Mouse (Mus musculus): ENCODE measurements around the gene Gm44973. TPM values are rescaled to one million over a fixed set of nuclear protein-coding genes. Genes with fewer than 3 reads are reported as not detected.

Gene Gm44973
- polyA plus RNA-seq, 1 experiment from 2014 or later: not detected

- H3K9ac ChIP-seq: no peak overlapping the region
- H3K9me3 ChIP-seq (ENCODE audit: control insufficient read depth, low read length): peaks cover 26% of the 10 kb centered on the region
- WGBS: 97% methylated on average over 22 of the region's 22 CpGs
- H3K4me1 ChIP-seq (replicated peaks; ENCODE audit: control insufficient read depth, insufficient read depth, low read length): no peaks in the 10 kb centered on the region
- H3K27ac ChIP-seq: no peak overlapping the region
- no peaks in the 10 kb centered on the region for H3K27me3 ChIP-seq (ENCODE audit: control insufficient read depth, insufficient read depth, low read length)
- peaks cover 69% of the 10 kb centered on the region for H3K36me3 ChIP-seq (replicated peaks; ENCODE audit: control insufficient read depth, insufficient read depth)
- no peak overlapping the region for H3K4me2 ChIP-seq (replicated peaks)
- ATAC-seq (ENCODE audit: low FRiP score) (no peak), DNase-seq (ENCODE audit: low spot score) (no peak)
- H3K4me3 ChIP-seq (replicated peaks; ENCODE audit: low read length): 0 out of 2 replicates have a peak overlapping the region, but pooled peaks have one; percentile 7
These were observed 14.2 kb downstream of the Gm44973 start for GRCm38 (mm10) chr7:5029543-5029942.

- ATAC-seq (ENCODE audit: low FRiP score): no peak
- no peak for DNase-seq (ENCODE audit: low spot score)
- H3K9me3 ChIP-seq (ENCODE audit: control insufficient read depth, low read length): peaks cover 26% of the 10 kb centered on the region
- H3K27ac ChIP-seq: no peak overlapping the region
- no peaks in the 10 kb centered on the region for H3K27me3 ChIP-seq (ENCODE audit: control insufficient read depth, insufficient read depth, low read length)
- H3K4me3 ChIP-seq (replicated peaks; ENCODE audit: low read length): 0 out of 2 replicates have a peak overlapping the region, but pooled peaks have one; percentile 7
- H3K4me2 ChIP-seq (replicated peaks): no peak overlapping the region
- H3K36me3 ChIP-seq (replicated peaks; ENCODE audit: control insufficient read depth, insufficient read depth): peaks cover 72% of the 10 kb centered on the region
- H3K9ac ChIP-seq: no peak overlapping the region
- no peaks in the 10 kb centered on the region for H3K4me1 ChIP-seq (replicated peaks; ENCODE audit: control insufficient read depth, insufficient read depth, low read length)
- 93% methylated on average over 21 of the region's 21 CpGs for WGBS
These were observed 14.7 kb downstream of the Gm44973 start for GRCm38 (mm10) chr7:5029946-5030345.

- WGBS: 82% methylated on average over 63 of the region's 63 CpGs
- Histone ChIP-seq H3K9me3 (ENCODE audit: control insufficient read depth, low read length) (peaks cover 26% of the 10 kb centered on the region), H3K27ac (no peak overlapping the region), H3K27me3 (ENCODE audit: control insufficient read depth, insufficient read depth, low read length) (no peaks in the 10 kb centered on the region), H3K36me3 (replicated peaks; ENCODE audit: control insufficient read depth, insufficient read depth) (peaks cover 80% of the 10 kb centered on the region), H3K4me2 (replicated peaks) (no peak overlapping the region), H3K9ac (no peak overlapping the region), H3K4me3 (replicated peaks; ENCODE audit: low read length) (no peak overlapping the region), H3K4me1 (replicated peaks; ENCODE audit: control insufficient read depth, insufficient read depth, low read length) (no peaks in the 10 kb centered on the region)
- DNase-seq (ENCODE audit: low spot score) (no peak), ATAC-seq (ENCODE audit: low FRiP score) (no peak)
These were observed 15.4 kb downstream of the Gm44973 start for GRCm38 (mm10) chr7:5030554-5031275.

GRCm38 (mm10) chr7:5031496-5031895 lies 16.2 kb downstream of the Gm44973 start:
- H3K4me2 ChIP-seq (replicated peaks): no peak overlapping the region
- ATAC-seq (ENCODE audit: low FRiP score) (no peak), DNase-seq (ENCODE audit: low spot score) (no peak)
- peaks cover 26% of the 10 kb centered on the region for H3K9me3 ChIP-seq (ENCODE audit: control insufficient read depth, low read length)
- no peak overlapping the region for H3K4me3 ChIP-seq (replicated peaks; ENCODE audit: low read length)
- 74% methylated on average over 46 of the region's 46 CpGs for WGBS
- H3K36me3 ChIP-seq (replicated peaks; ENCODE audit: control insufficient read depth, insufficient read depth): peaks cover 88% of the 10 kb centered on the region
- no peak overlapping the region for H3K27ac ChIP-seq
- H3K27me3 ChIP-seq (ENCODE audit: control insufficient read depth, insufficient read depth, low read length): no peaks in the 10 kb centered on the region
- no peak overlapping the region for H3K9ac ChIP-seq
- no peaks in the 10 kb centered on the region for H3K4me1 ChIP-seq (replicated peaks; ENCODE audit: control insufficient read depth, insufficient read depth, low read length)

GRCm38 (mm10) chr7:5033818-5034217 lies 18.5 kb downstream of the Gm44973 start, which contains the start of gene 4632433K11Rik:
4632433K11Rik (plus strand) TSS chr7:5034118.
- DNase-seq (ENCODE audit: low spot score) (no peak), ATAC-seq (ENCODE audit: low FRiP score) (no peak)
- 94% methylated on average over 3 of the region's 3 CpGs for WGBS
- Histone ChIP-seq H3K27me3 (ENCODE audit: control insufficient read depth, insufficient read depth, low read length) (no peaks in the 10 kb centered on the region), H3K9me3 (ENCODE audit: control insufficient read depth, low read length) (peaks cover 26% of the 10 kb centered on the region), H3K4me3 (replicated peaks; ENCODE audit: low read length) (no peak within 1 kb of the TSS), H3K36me3 (replicated peaks; ENCODE audit: control insufficient read depth, insufficient read depth) (peaks cover 75% of the 10 kb centered on the region), H3K27ac (no peak within 1 kb of the TSS), H3K9ac (no peak within 1 kb of the TSS), H3K4me1 (replicated peaks; ENCODE audit: control insufficient read depth, insufficient read depth, low read length) (peaks cover 11% of the 10 kb centered on the region; the same call in 1 of the 2 replicates), H3K4me2 (replicated peaks) (no peak within 1 kb of the TSS)

GRCm38 (mm10) chr7:5035628-5036027 lies 20.3 kb downstream of the Gm44973 start:
- Histone ChIP-seq H3K4me2 (replicated peaks) (no peak overlapping the region), H3K27me3 (ENCODE audit: control insufficient read depth, insufficient read depth, low read length) (no peaks in the 10 kb centered on the region), H3K4me1 (replicated peaks; ENCODE audit: control insufficient read depth, insufficient read depth, low read length) (peaks cover 13% of the 10 kb centered on the region; the same call in 1 of the 2 replicates), H3K9ac (no peak overlapping the region), H3K27ac (no peak overlapping the region), H3K9me3 (ENCODE audit: control insufficient read depth, low read length) (peaks cover 12% of the 10 kb centered on the region), H3K36me3 (replicated peaks; ENCODE audit: control insufficient read depth, insufficient read depth) (peaks cover 57% of the 10 kb centered on the region), H3K4me3 (replicated peaks; ENCODE audit: low read length) (no peak overlapping the region)
- ATAC-seq (ENCODE audit: low FRiP score): no peak
- no peak for DNase-seq (ENCODE audit: low spot score)
- WGBS: 97% methylated on average over 17 of the region's 17 CpGs

GRCm38 (mm10) chr7:5036136-5036535 lies 20.8 kb downstream of the Gm44973 start:
- no peak overlapping the region for H3K27ac ChIP-seq
- no peak overlapping the region for H3K4me3 ChIP-seq (replicated peaks; ENCODE audit: low read length)
- peaks cover 13% of the 10 kb centered on the region; the same call in 1 of the 2 replicates for H3K4me1 ChIP-seq (replicated peaks; ENCODE audit: control insufficient read depth, insufficient read depth, low read length)
- ATAC-seq (ENCODE audit: low FRiP score) (no peak), DNase-seq (ENCODE audit: low spot score) (no peak)
- H3K9me3 ChIP-seq (ENCODE audit: control insufficient read depth, low read length): peaks cover 6% of the 10 kb centered on the region
- WGBS: 97% methylated on average over 9 of the region's 9 CpGs
- H3K36me3 ChIP-seq (replicated peaks; ENCODE audit: control insufficient read depth, insufficient read depth): peaks cover 52% of the 10 kb centered on the region
- H3K4me2 ChIP-seq (replicated peaks): no peak overlapping the region
- H3K27me3 ChIP-seq (ENCODE audit: control insufficient read depth, insufficient read depth, low read length): no peaks in the 10 kb centered on the region
- H3K9ac ChIP-seq: no peak overlapping the region

GRCm38 (mm10) chr7:5037026-5037425 lies 21.7 kb downstream of the Gm44973 start:
- Histone ChIP-seq H3K36me3 (replicated peaks; ENCODE audit: control insufficient read depth, insufficient read depth) (peaks cover 43% of the 10 kb centered on the region), H3K27ac (peak overlapping the region; percentile 96; the same call in 1 of the 2 replicates), H3K4me1 (replicated peaks; ENCODE audit: control insufficient read depth, insufficient read depth, low read length) (peaks cover 13% of the 10 kb centered on the region; the same call in 1 of the 2 replicates), H3K4me3 (replicated peaks; ENCODE audit: low read length) (0 out of 2 replicates have a peak overlapping the region, but pooled peaks have one; percentile 51), H3K4me2 (replicated peaks) (peak overlapping the region; percentile 64; the same call in 1 of the 2 replicates), H3K9me3 (ENCODE audit: control insufficient read depth, low read length) (no peaks in the 10 kb centered on the region), H3K27me3 (ENCODE audit: control insufficient read depth, insufficient read depth, low read length) (no peaks in the 10 kb centered on the region), H3K9ac (no peak overlapping the region)
- 90% methylated on average over 7 of the region's 7 CpGs for WGBS
- DNase-seq (ENCODE audit: low spot score) (no peak), ATAC-seq (ENCODE audit: low FRiP score) (no peak)

- Histone ChIP-seq H3K9me3 (ENCODE audit: control insufficient read depth, low read length) (no peaks in the 10 kb centered on the region), H3K27me3 (ENCODE audit: control insufficient read depth, insufficient read depth, low read length) (no peaks in the 10 kb centered on the region), H3K4me3 (replicated peaks; ENCODE audit: low read length) (peak overlapping the region; percentile 51), H3K4me1 (replicated peaks; ENCODE audit: control insufficient read depth, insufficient read depth, low read length) (peaks cover 13% of the 10 kb centered on the region; the same call in 1 of the 2 replicates), H3K4me2 (replicated peaks) (peak overlapping the region; percentile 64), H3K9ac (no peak overlapping the region; the same call in 1 of the 2 replicates), H3K27ac (peak overlapping the region; percentile 96; the same call in 1 of the 2 replicates), H3K36me3 (replicated peaks; ENCODE audit: control insufficient read depth, insufficient read depth) (peaks cover 38% of the 10 kb centered on the region)
- ATAC-seq (ENCODE audit: low FRiP score) (no peak), DNase-seq (ENCODE audit: low spot score) (no peak)
- WGBS: 92% methylated on average over 8 of the region's 8 CpGs
These were observed 22.2 kb downstream of the Gm44973 start for GRCm38 (mm10) chr7:5037467-5037866.

All from hindbrain, embryonic 14.5 days (tissue).